Mouse (Mus musculus) fibroblast of lung, adult 2 months (primary cell): Measurements from ENCODE around the gene Mtx2.

ENCODE experiments used
- DNase-seq: peaks from one replicate; pipeline ENCODE4 v3.0.0-alpha.2; 2011; ENCODE audit warnings: low read depth

Mtx2 gene

GRCm38 (mm10) chr2:74825730-74826430 is at the start of gene Mtx2:
Mtx2 (plus strand) TSS chr2:74825803.
- peak; percentile 39 for DNase-seq

- DNase-seq = no peak
Observed at GRCm38 (mm10) chr2:74777536-74778275, 47.9 kb upstream of the Mtx2 start.

- no peak for DNase-seq
Observed at GRCm38 (mm10) chr2:74781386-74781785, 44.2 kb upstream of the Mtx2 start.

GRCm38 (mm10) chr2:74795531-74795930 is 30.1 kb upstream of the Mtx2 start:
- DNase-seq = peak; percentile 44

- no peak for DNase-seq
Observed at GRCm38 (mm10) chr2:74808431-74808830, 17.2 kb upstream of the Mtx2 start.

- DNase-seq = no peak
Observed at GRCm38 (mm10) chr2:74822654-74823053, 2.9 kb upstream of the Mtx2 start.

GRCm38 (mm10) chr2:74825371-74825729 is 253 bp upstream of the Mtx2 start:
- DNase-seq = no peak

GRCm38 (mm10) chr2:74846992-74847391 is 21.4 kb downstream of the Mtx2 start:
- no peak for DNase-seq

- no peak for DNase-seq
Observed at GRCm38 (mm10) chr2:74847516-74847915, 21.9 kb downstream of the Mtx2 start.

GRCm38 (mm10) chr2:74850036-74850435 is 24.4 kb downstream of the Mtx2 start:
- no peak for DNase-seq

GRCm38 (mm10) chr2:74862070-74862476 is 36.5 kb downstream of the Mtx2 start:
- DNase-seq = no peak

- DNase-seq = no peak
Observed at GRCm38 (mm10) chr2:74865414-74865813, 39.8 kb downstream of the Mtx2 start.

GRCm38 (mm10) chr2:74874043-74874442 is 48.4 kb downstream of the Mtx2 start:
- no peak for DNase-seq

GRCm38 (mm10) chr2:74884357-74884756 is 58.8 kb downstream of the Mtx2 start:
- no peak for DNase-seq

GRCm38 (mm10) chr2:74891868-74892267 is 66.3 kb downstream of the Mtx2 start:
- no peak for DNase-seq

GRCm38 (mm10) chr2:74892881-74893615 is 67.4 kb downstream of the Mtx2 start:
- no peak for DNase-seq

- no peak for DNase-seq
Observed at GRCm38 (mm10) chr2:74894061-74894460, 68.5 kb downstream of the Mtx2 start.

GRCm38 (mm10) chr2:74899973-74900372 is 74.4 kb downstream of the Mtx2 start:
- no peak for DNase-seq

- no peak for DNase-seq
Observed at GRCm38 (mm10) chr2:74901764-74902295, 76.2 kb downstream of the Mtx2 start.

- DNase-seq = peak; percentile 7
Observed at GRCm38 (mm10) chr2:74907368-74908291, 82.0 kb downstream of the Mtx2 start.

GRCm38 (mm10) chr2:74912031-74912430 is 86.4 kb downstream of the Mtx2 start:
- no peak for DNase-seq
